Mouse (Mus musculus): ENCODE results near the gene Nxn. TPM values are rescaled to one million over a fixed set of nuclear protein-coding genes. Genes with fewer than 3 reads are reported as not detected.

Nxn gene
- total and polyA plus RNA-seq, 3 experiments: 52.8 to 54.3 (median 53.0) TPM

DNA sequence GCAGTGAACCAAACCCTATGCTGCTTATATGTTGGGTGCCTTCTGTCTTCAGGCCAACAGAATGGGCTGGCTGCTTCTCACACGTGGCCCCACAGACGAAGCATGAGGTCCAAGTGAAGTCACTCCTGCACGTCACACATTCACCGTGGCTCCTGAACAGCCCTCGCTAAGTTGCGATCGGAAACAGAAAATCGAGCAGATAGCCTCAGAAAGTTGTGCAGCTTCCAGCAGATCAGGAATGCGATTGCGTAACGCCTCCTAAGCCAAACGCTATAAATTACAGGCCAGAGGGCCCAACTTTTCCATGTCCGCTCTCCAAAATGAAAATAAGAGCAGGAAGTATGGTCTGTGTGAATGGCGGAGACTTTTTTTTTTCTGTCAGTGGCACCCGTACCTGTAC lies 106.5 kb downstream of the Nxn start:
- no peaks in the 10 kb centered on the region for H3K27me3 ChIP-seq (ENCODE audit: control insufficient read depth in 1 of 2, insufficient read depth in 2 of 2, low read length in 2 of 2)
- DNase-seq (ENCODE audit: low read depth, low spot score): no peak
- no peaks in the 10 kb centered on the region for H3K9me3 ChIP-seq (replicated peaks; ENCODE audit: insufficient read depth, low read length)
- TF ChIP-seq USF2 (IDR thresholded peaks at IDR 0.05; ENCODE audit: borderline replicate concordance in 1 of 2, insufficient read depth in 1 of 2, low read depth in 1 of 2, low read length in 2 of 2) (no peak), POLR2A (IDR thresholded peaks at IDR 0.05; ENCODE audit: control insufficient read depth in 1 of 2, insufficient read depth in 1 of 2, low read depth in 1 of 2, low read length in 2 of 2, poor library complexity in 1 of 2) (no peak), E2F4 (IDR thresholded peaks at IDR 0.05; ENCODE audit: borderline replicate concordance, low read depth, low read length) (no peak), MAX (IDR thresholded peaks at IDR 0.05; ENCODE audit: low read length) (no peak), EP300 (IDR thresholded peaks at IDR 0.05; ENCODE audit: low read depth in 1 of 2, low read length in 2 of 2) (no peak), CHD1 (IDR thresholded peaks at IDR 0.05; ENCODE audit: low read depth, low read length) (no peak), POLR2AphosphoS2 (IDR thresholded peaks at IDR 0.05; ENCODE audit: low read length) (no peak), BHLHE40 (IDR thresholded peaks at IDR 0.05; ENCODE audit: borderline replicate concordance, low read depth, low read length) (no peak), ZMIZ1 (IDR thresholded peaks at IDR 0.05; ENCODE audit: low read depth, low read length) (no peak), GATA1 (IDR thresholded peaks at IDR 0.05; ENCODE audit: low read depth, low read length) (no peak), RCOR1 (IDR thresholded peaks at IDR 0.05; ENCODE audit: low read depth, low read length) (no peak), NRF1 (IDR thresholded peaks at IDR 0.05; ENCODE audit: insufficient read depth, low read depth, low read length, poor library complexity, severe bottlenecking) (no peak), ZKSCAN1 (IDR thresholded peaks at IDR 0.05; ENCODE audit: low read depth, low read length) (no peak)
- no peak overlapping the region for H3K4me3 ChIP-seq (ENCODE audit: control insufficient read depth in 1 of 2, insufficient read depth in 1 of 2, low read depth in 2 of 2, low read length in 2 of 2)
- peaks cover 2 to 3% of the 10 kb centered on the region in 2 experiments; a peak in 2 of 4 replicates for H3K4me1 ChIP-seq (ENCODE audit: control insufficient read depth in 1 of 2, insufficient read depth in 2 of 2, low read length in 2 of 2)
- H3K27ac ChIP-seq (ENCODE audit: control insufficient read depth, low read depth, low read length): no peak overlapping the region
- no peak overlapping the region for H3K9ac ChIP-seq (ENCODE audit: control insufficient read depth, low read depth, low read length, poor library complexity, severe bottlenecking)
- H3K36me3 ChIP-seq (ENCODE audit: control insufficient read depth in 1 of 2, insufficient read depth in 2 of 2, low read length in 2 of 2): peaks cover 0 to 1% of the 10 kb centered on the region in 2 experiments; a peak in 2 of 4 replicates
- no peaks in the 10 kb centered on the region for H3K79me2 ChIP-seq (ENCODE audit: control insufficient read depth, insufficient read depth, low read length, poor library complexity)

GRCm38 (mm10) chr11:76291960-76292359 lies 107.0 kb downstream of the Nxn start:
- H3K27me3 ChIP-seq (ENCODE audit: control insufficient read depth in 1 of 2, insufficient read depth in 2 of 2, low read length in 2 of 2): no peaks in the 10 kb centered on the region
- H3K9ac ChIP-seq (ENCODE audit: control insufficient read depth, low read depth, low read length, poor library complexity, severe bottlenecking): no peak overlapping the region
- H3K4me3 ChIP-seq (ENCODE audit: control insufficient read depth in 1 of 2, insufficient read depth in 1 of 2, low read depth in 2 of 2, low read length in 2 of 2): no peak overlapping the region
- H3K79me2 ChIP-seq (ENCODE audit: control insufficient read depth, insufficient read depth, low read length, poor library complexity): no peaks in the 10 kb centered on the region
- peaks cover 0 to 1% of the 10 kb centered on the region in 2 experiments; a peak in 2 of 4 replicates for H3K36me3 ChIP-seq (ENCODE audit: control insufficient read depth in 1 of 2, insufficient read depth in 2 of 2, low read length in 2 of 2)
- TF ChIP-seq SIN3A (IDR thresholded peaks at IDR 0.05; ENCODE audit: low read length) (no peak), EP300 (IDR thresholded peaks at IDR 0.05; ENCODE audit: low read depth in 1 of 2, low read length in 2 of 2) (no peak), ZNF384 (IDR thresholded peaks at IDR 0.05; ENCODE audit: low read depth, low read length) (no peak), POLR2AphosphoS2 (IDR thresholded peaks at IDR 0.05; ENCODE audit: low read length) (no peak), BHLHE40 (IDR thresholded peaks at IDR 0.05; ENCODE audit: borderline replicate concordance, low read depth, low read length) (no peak), POLR2AphosphoS5 (IDR thresholded peaks at IDR 0.05; ENCODE audit: borderline replicate concordance, low read depth, low read length) (no peak), CHD2 (IDR thresholded peaks at IDR 0.05; ENCODE audit: low read length) (no peak), CTCF (IDR thresholded peaks at IDR 0.05 in 2 of 3, conservative IDR thresholded peaks at IDR 0.05 in 1 of 3; ENCODE audit: control insufficient read depth in 1 of 3, insufficient read depth in 1 of 3, low read depth in 2 of 3, low read length in 3 of 3, poor library complexity in 1 of 3, severe bottlenecking in 1 of 3) (no peak), SMC3 (IDR thresholded peaks at IDR 0.05; ENCODE audit: low read depth, low read length) (no peak), E2F4 (IDR thresholded peaks at IDR 0.05; ENCODE audit: borderline replicate concordance, low read depth, low read length) (no peak), NRF1 (IDR thresholded peaks at IDR 0.05; ENCODE audit: insufficient read depth, low read depth, low read length, poor library complexity, severe bottlenecking) (no peak), TCF12 (IDR thresholded peaks at IDR 0.05; ENCODE audit: low read depth, low read length) (no peak), MYB (IDR thresholded peaks at IDR 0.05; ENCODE audit: low read depth, low read length) (no peak), UBTF (IDR thresholded peaks at IDR 0.05; ENCODE audit: borderline replicate concordance, insufficient read depth, low read depth, low read length) (no peak), MAX (IDR thresholded peaks at IDR 0.05; ENCODE audit: low read length) (no peak), POLR2A (IDR thresholded peaks at IDR 0.05; ENCODE audit: control insufficient read depth in 1 of 2, insufficient read depth in 1 of 2, low read depth in 1 of 2, low read length in 2 of 2, poor library complexity in 1 of 2) (no peak), MYC (IDR thresholded peaks at IDR 0.05; ENCODE audit: low read depth, low read length) (no peak), RCOR1 (IDR thresholded peaks at IDR 0.05; ENCODE audit: low read depth, low read length) (no peak), ZC3H11A (IDR thresholded peaks at IDR 0.05; ENCODE audit: low read depth, low read length) (no peak), RAD21 (IDR thresholded peaks at IDR 0.05; ENCODE audit: low read depth, low read length) (no peak)
- no peaks in the 10 kb centered on the region for H3K9me3 ChIP-seq (replicated peaks; ENCODE audit: insufficient read depth, low read length)
- no peak overlapping the region for H3K27ac ChIP-seq (ENCODE audit: control insufficient read depth, low read depth, low read length)
- DNase-seq (ENCODE audit: low read depth, low spot score): no peak
- peaks cover 2 to 3% of the 10 kb centered on the region in 2 experiments; a peak in 2 of 4 replicates for H3K4me1 ChIP-seq (ENCODE audit: control insufficient read depth in 1 of 2, insufficient read depth in 2 of 2, low read length in 2 of 2)
